Mouse (Mus musculus) lung, adult 10 weeks (tissue): Measurements from ENCODE around the gene Tmem47. TPM values are rescaled to one million over a fixed set of nuclear protein-coding genes. Genes with fewer than 3 reads are reported as not detected.

Experiments used
- polyA plus RNA-seq: library from polyadenylated mRNA; stranded (reverse); fragments of 350-450 nt; fragmentation: Illumina TruSeq; extraction: RNeasy Lipid Tissue Mini Kit (QIAGEN cat#74804); gene quantifications from one replicate; pipeline ENCODE4 v1.2.3, GENCODE M21; 2014; ENCODE audit warnings: low read depth, low replicate concordance; ENCODE audit not compliant: insufficient read depth

The Tmem47 gene
- 14.9 TPM for polyA plus RNA-seq

GRCm38 (mm10) chrX:81070210-81070803, at the start of gene Tmem47:
Gene Tmem47 (plus strand): TSS chrX:81070698.

